Mouse (Mus musculus): ENCODE results near the gene Trpv5. TPM values are rescaled to one million over a fixed set of nuclear protein-coding genes. Genes with fewer than 3 reads are reported as not detected.

Trpv5 gene
- not detected in 2 replicates for polyA plus RNA-seq (2015; fragmentation: Nextera tagmentation; extraction: Ambion mirVana)

- no peaks in the 10 kb centered on the region for H3K36me3 ChIP-seq
- no peaks in the 10 kb centered on the region for H3K4me1 ChIP-seq (replicated peaks)
- ATAC-seq (ENCODE audit: low FRiP score, low read depth): no peak
- WGBS: 84% methylated on average over 1 of the region's 1 CpGs
- no peak within 1 kb of the TSS for H3K4me3 ChIP-seq
- no peak within 1 kb of the TSS for H3K4me2 ChIP-seq
- H3K9me3 ChIP-seq: no peaks in the 10 kb centered on the region
- H3K9ac ChIP-seq: no peak within 1 kb of the TSS
- no peaks in the 10 kb centered on the region for H3K27me3 ChIP-seq
- no peak within 1 kb of the TSS for H3K27ac ChIP-seq (replicated peaks)
Observed at GRCm38 (mm10) chr6:41680669-41681068, at the start of gene Trpv5. Gene Trpv5 (minus strand): TSS chr6:41680769.

GRCm38 (mm10) chr6:41727989-41728609, 47.5 kb upstream of the Trpv5 start:
- no peaks in the 10 kb centered on the region for H3K27me3 ChIP-seq
- no peak overlapping the region for H3K9ac ChIP-seq
- H3K4me2 ChIP-seq: no peak overlapping the region
- no peak overlapping the region for H3K27ac ChIP-seq (replicated peaks)
- no peaks in the 10 kb centered on the region for H3K9me3 ChIP-seq
- no peaks in the 10 kb centered on the region for H3K4me1 ChIP-seq (replicated peaks)
- H3K36me3 ChIP-seq: no peaks in the 10 kb centered on the region
- no peak overlapping the region for H3K4me3 ChIP-seq
- ATAC-seq (ENCODE audit: low FRiP score, low read depth): no peak
- 78% methylated on average over 1 of the region's 1 CpGs for WGBS

DNA sequence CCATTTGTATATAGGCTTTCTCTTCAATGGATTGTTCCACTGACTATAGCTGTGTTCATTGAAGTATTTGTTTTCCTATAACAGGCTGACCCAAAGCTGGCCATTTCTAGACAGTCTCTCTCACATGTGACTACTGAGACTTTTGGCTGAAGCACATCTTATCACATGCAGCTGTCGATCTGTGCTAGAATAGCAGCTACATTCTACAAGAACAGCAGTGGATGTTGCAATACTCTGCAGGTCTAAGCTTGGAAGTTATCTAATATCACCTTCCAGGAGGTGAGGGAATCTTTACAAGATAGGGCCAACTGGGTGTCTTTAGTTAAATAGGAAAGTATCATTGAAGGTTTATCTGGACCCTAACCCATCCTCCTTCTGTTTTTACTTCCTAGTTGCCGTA, 40.9 kb upstream of the Trpv5 start:
- H3K27ac ChIP-seq (replicated peaks): no peak overlapping the region
- no peaks in the 10 kb centered on the region for H3K4me1 ChIP-seq (replicated peaks)
- H3K27me3 ChIP-seq: no peaks in the 10 kb centered on the region
- H3K9ac ChIP-seq: no peak overlapping the region
- no peak overlapping the region for H3K4me3 ChIP-seq
- H3K9me3 ChIP-seq: no peaks in the 10 kb centered on the region
- no peak for ATAC-seq (ENCODE audit: low FRiP score, low read depth)
- no peak overlapping the region for H3K4me2 ChIP-seq
- WGBS: 93% methylated on average over 2 of the region's 2 CpGs
- H3K36me3 ChIP-seq: no peaks in the 10 kb centered on the region

DNA sequence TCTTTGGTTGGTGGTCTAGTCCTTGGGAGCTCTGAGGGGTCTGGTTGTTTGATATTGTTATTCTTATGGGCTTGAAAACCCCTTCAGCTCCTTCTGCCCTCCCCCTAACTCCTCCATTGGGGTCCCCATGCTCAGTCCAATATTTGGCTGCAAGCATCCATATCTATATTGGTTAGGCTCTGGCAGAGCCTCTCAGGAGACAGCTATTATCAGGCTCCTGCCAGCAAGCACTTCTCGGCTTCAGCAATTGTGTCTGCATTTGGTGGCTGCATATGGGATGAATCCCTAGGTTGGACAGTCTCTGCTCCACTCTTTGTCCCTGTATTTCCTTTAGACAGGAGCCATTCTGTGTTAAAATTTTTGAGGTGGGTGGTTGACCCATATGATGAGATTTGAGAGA, 29.7 kb upstream of the Trpv5 start:
- 88% methylated on average over 1 of the region's 1 CpGs for WGBS
- H3K9ac ChIP-seq: no peak overlapping the region
- H3K4me3 ChIP-seq: no peak overlapping the region
- H3K36me3 ChIP-seq: no peaks in the 10 kb centered on the region
- H3K4me2 ChIP-seq: no peak overlapping the region
- no peaks in the 10 kb centered on the region for H3K27me3 ChIP-seq
- H3K27ac ChIP-seq (replicated peaks): no peak overlapping the region
- no peaks in the 10 kb centered on the region for H3K9me3 ChIP-seq
- no peaks in the 10 kb centered on the region for H3K4me1 ChIP-seq (replicated peaks)
- ATAC-seq (ENCODE audit: low FRiP score, low read depth): no peak

DNA sequence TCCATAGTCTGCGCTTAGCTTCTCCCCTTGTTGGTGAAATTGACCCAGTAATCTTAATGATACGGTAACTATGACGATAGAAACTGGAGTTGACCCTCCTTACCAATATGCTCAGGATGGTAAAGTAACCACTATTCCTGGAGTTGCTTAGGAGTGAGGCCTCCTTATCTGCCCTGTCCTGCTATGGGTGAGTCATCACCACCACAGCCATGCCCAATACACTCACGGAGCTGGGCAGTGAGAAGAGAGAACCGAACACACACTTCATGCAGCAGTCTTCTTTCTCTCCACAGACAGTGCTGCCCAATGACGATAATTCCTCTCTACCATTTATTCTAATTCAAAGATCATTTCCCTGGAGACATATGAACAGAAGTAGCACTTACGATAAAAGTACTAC, 25.7 kb upstream of the Trpv5 start:
- H3K4me2 ChIP-seq: no peak overlapping the region
- 91% methylated on average over 7 of the region's 7 CpGs for WGBS
- H3K4me1 ChIP-seq (replicated peaks): no peaks in the 10 kb centered on the region
- H3K36me3 ChIP-seq: no peaks in the 10 kb centered on the region
- ATAC-seq (ENCODE audit: low FRiP score, low read depth): no peak
- H3K27ac ChIP-seq (replicated peaks): no peak overlapping the region
- H3K4me3 ChIP-seq: no peak overlapping the region
- no peaks in the 10 kb centered on the region for H3K27me3 ChIP-seq
- H3K9ac ChIP-seq: no peak overlapping the region
- no peaks in the 10 kb centered on the region for H3K9me3 ChIP-seq

DNA sequence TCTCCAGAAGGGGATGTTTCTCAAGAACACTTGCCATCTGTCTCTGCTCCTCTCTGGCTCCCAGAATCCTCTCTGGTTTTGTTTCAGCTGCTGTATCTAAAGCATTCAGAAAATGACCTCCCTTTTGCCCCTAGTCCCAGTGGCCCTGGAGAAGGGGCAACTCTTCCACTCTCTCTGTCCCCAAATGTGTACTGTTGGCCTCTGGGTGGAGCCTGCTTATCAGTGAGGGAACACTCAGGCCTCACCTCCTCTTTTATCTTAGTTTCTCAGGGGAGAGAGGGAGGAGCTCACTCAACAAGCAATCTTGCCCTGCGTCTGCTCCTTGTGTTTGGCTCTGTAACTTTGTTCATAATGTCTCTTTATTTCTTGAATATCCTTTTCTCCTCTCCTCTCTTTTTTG, 23.6 kb upstream of the Trpv5 start, which contains the start of gene Kel:
Gene Kel (minus strand): TSS at position 217 of the 400 bp plus-strand sequence.
- no peak within 1 kb of the TSS for H3K4me2 ChIP-seq

GRCm38 (mm10) chr6:41702928-41703327, 22.4 kb upstream of the Trpv5 start:
- ATAC-seq (ENCODE audit: low FRiP score, low read depth): no peak
- no peak overlapping the region for H3K27ac ChIP-seq (replicated peaks)
- H3K9ac ChIP-seq: no peak overlapping the region
- no peak overlapping the region for H3K4me2 ChIP-seq
- H3K4me1 ChIP-seq (replicated peaks): no peaks in the 10 kb centered on the region
- H3K9me3 ChIP-seq: no peaks in the 10 kb centered on the region
- H3K27me3 ChIP-seq: no peaks in the 10 kb centered on the region
- H3K36me3 ChIP-seq: no peaks in the 10 kb centered on the region
- H3K4me3 ChIP-seq: no peak overlapping the region
- 76% methylated on average over 2 of the region's 2 CpGs for WGBS

More for the DNA sequence above, 23.6 kb upstream of the Trpv5 start, which contains the start of gene Kel:
- H3K9ac ChIP-seq: no peak within 1 kb of the TSS
- no peak for ATAC-seq (ENCODE audit: low FRiP score, low read depth)
- WGBS: 45% methylated on average over 1 of the region's 1 CpGs
- H3K27ac ChIP-seq (replicated peaks): no peak within 1 kb of the TSS
- H3K36me3 ChIP-seq: no peaks in the 10 kb centered on the region
- H3K4me1 ChIP-seq (replicated peaks): no peaks in the 10 kb centered on the region
- H3K27me3 ChIP-seq: no peaks in the 10 kb centered on the region
- no peak within 1 kb of the TSS for H3K4me3 ChIP-seq
- H3K9me3 ChIP-seq: no peaks in the 10 kb centered on the region

- Histone ChIP-seq H3K27me3 (no peaks in the 10 kb centered on the region), H3K4me1 (replicated peaks) (no peaks in the 10 kb centered on the region), H3K4me2 (no peak overlapping the region), H3K9ac (no peak overlapping the region), H3K36me3 (no peaks in the 10 kb centered on the region), H3K27ac (replicated peaks) (no peak overlapping the region), H3K4me3 (no peak overlapping the region), H3K9me3 (no peaks in the 10 kb centered on the region)
- no peak for ATAC-seq (ENCODE audit: low FRiP score, low read depth)
- 88% methylated on average over 1 of the region's 1 CpGs for WGBS
Observed at GRCm38 (mm10) chr6:41701245-41701644, 20.7 kb upstream of the Trpv5 start.

DNA sequence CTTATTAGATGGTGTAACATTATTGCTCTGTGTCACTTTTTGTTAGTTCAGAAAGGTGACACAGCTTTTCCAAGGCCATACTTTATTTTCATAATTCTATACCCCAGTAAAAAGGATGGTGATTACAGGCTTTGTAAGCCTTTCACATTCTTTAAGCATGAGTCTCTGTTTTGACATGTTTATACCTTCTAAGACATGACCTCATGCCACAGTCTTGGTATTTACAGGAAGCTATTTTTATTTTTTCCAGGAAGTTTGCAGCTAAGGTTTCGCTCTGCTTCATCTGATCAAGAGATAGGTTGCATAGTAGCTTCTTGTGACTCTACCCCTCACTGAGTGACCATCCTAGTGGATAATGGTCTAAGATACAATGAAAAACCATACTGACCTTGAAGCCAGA, 13.8 kb upstream of the Trpv5 start:
- Histone ChIP-seq H3K4me3 (no peak overlapping the region), H3K27me3 (no peaks in the 10 kb centered on the region), H3K27ac (replicated peaks) (no peak overlapping the region), H3K9me3 (no peaks in the 10 kb centered on the region), H3K9ac (no peak overlapping the region), H3K4me1 (replicated peaks) (no peaks in the 10 kb centered on the region), H3K36me3 (no peaks in the 10 kb centered on the region), H3K4me2 (no peak overlapping the region)
- no peak for ATAC-seq (ENCODE audit: low FRiP score, low read depth)
- WGBS: 89% methylated on average over 1 of the region's 1 CpGs

DNA sequence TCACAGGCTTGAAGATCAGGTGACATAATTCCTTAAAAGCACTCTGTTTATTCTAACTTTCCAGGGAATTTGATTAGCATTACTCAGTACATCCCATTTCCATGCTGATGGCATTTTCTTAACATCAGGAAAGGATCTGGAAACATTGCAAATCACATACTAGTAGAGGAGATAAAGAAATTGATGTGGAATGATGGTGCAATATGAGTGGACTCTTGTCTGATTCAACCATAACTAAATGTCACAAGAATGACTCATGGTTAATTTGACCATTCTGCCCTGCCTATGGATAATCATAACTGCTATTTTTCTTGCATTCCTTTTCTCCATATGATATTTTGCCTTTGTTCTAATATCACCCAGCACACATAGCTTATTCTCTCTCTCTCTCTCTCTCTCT, 11.6 kb upstream of the Trpv5 start:
- no peaks in the 10 kb centered on the region for H3K4me1 ChIP-seq (replicated peaks)
- H3K27me3 ChIP-seq: no peaks in the 10 kb centered on the region
- no peak for ATAC-seq (ENCODE audit: low FRiP score, low read depth)
- H3K9ac ChIP-seq: no peak overlapping the region
- no peaks in the 10 kb centered on the region for H3K36me3 ChIP-seq
- H3K4me3 ChIP-seq: no peak overlapping the region
- no peaks in the 10 kb centered on the region for H3K9me3 ChIP-seq
- H3K4me2 ChIP-seq: no peak overlapping the region
- no peak overlapping the region for H3K27ac ChIP-seq (replicated peaks)

GRCm38 (mm10) chr6:41685596-41685995, 5.0 kb upstream of the Trpv5 start:
- H3K36me3 ChIP-seq: no peaks in the 10 kb centered on the region
- no peaks in the 10 kb centered on the region for H3K27me3 ChIP-seq
- H3K4me3 ChIP-seq: no peak overlapping the region
- WGBS: 94% methylated on average over 3 of the region's 3 CpGs
- no peaks in the 10 kb centered on the region for H3K9me3 ChIP-seq
- no peak overlapping the region for H3K9ac ChIP-seq
- ATAC-seq (ENCODE audit: low FRiP score, low read depth): no peak
- no peak overlapping the region for H3K4me2 ChIP-seq
- H3K4me1 ChIP-seq (replicated peaks): no peaks in the 10 kb centered on the region
- no peak overlapping the region for H3K27ac ChIP-seq (replicated peaks)

DNA sequence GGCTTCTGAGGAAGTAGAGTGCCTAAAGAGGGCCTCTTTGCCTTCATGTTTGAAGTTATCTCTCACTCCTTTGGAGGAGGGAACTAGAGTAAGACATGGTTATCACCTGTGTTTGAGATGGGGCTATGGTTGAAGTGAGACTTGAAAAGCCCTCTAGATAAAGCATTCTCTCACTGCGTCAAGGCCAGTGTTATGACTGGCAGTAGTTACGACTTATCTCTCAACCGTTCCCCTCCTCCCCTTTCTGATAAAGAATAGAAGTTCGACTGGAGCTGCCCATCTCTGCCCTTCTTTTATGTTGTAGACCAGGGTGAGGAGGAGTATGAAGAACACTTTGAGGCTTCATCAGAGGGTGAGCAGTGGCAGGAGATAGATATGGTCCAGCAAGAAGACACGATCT, 4.3 kb upstream of the Trpv5 start:
- no peak overlapping the region for H3K9ac ChIP-seq
- no peaks in the 10 kb centered on the region for H3K9me3 ChIP-seq
- H3K36me3 ChIP-seq: no peaks in the 10 kb centered on the region
- H3K4me1 ChIP-seq (replicated peaks): no peaks in the 10 kb centered on the region
- 95% methylated on average over 5 of the region's 5 CpGs for WGBS
- H3K4me3 ChIP-seq: no peak overlapping the region
- no peak for ATAC-seq (ENCODE audit: low FRiP score, low read depth)
- H3K27me3 ChIP-seq: no peaks in the 10 kb centered on the region
- H3K4me2 ChIP-seq: no peak overlapping the region
- H3K27ac ChIP-seq (replicated peaks): no peak overlapping the region

- ATAC-seq (ENCODE audit: low FRiP score, low read depth): no peak
- Histone ChIP-seq H3K4me1 (replicated peaks) (no peaks in the 10 kb centered on the region), H3K4me3 (no peak within 1 kb of the TSS), H3K9me3 (no peaks in the 10 kb centered on the region), H3K27ac (replicated peaks) (no peak within 1 kb of the TSS), H3K4me2 (no peak within 1 kb of the TSS), H3K9ac (no peak within 1 kb of the TSS), H3K27me3 (no peaks in the 10 kb centered on the region), H3K36me3 (no peaks in the 10 kb centered on the region)
- WGBS: 94% methylated on average over 2 of the region's 2 CpGs
Observed at GRCm38 (mm10) chr6:41684131-41684530, 3.6 kb upstream of the Trpv5 start, which contains the start of gene Llcfc1. Gene Llcfc1 (plus strand): TSS chr6:41684431.

Data from hindbrain, embryonic 15.5 days (tissue).